Mouse (Mus musculus): ENCODE measurements at regions not wholly inside any gene's neighbourhood (a gene's known extent, or its start where the extent isn't known, plus 50 kb on each side); places are given as distances from the start of the nearest gene placed in this dataset.
A peak's percentile ranks its signal among the peaks of the same experiment; 100 is the strongest.

DNA sequence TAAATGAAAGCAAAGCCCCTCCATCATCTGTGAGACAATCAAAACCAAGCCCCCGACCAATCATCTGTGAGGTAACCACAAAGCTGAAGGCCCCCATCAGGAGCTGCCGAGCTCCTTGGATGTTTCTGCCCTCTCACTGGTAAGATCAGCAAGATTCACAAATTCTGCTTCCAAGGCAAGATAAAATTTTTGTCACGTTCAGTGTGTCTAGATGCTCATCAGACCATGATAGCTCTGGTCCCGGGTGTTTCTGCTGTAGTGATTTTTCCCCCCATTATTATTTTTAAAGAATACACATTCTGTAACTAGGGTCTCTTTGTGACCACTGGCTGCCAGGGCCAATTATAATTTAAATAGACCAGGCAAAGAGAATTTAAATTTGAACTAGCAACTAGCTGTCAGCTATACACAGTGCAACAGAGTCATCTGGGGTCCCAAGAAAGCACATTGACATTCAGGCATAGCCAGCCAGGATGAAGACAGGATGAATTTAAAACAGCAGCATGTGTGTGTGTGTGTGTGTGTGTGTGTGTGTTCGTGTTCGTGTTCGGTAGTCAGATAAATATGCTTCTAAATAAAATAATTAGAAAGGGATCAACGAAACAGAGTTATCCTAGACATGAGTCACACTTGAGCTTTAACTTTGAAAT lies 83.4 kb upstream of the Ankrd50 start:
- Histone ChIP-seq H3K27ac (ENCODE audit: low read depth, low read length) (peak overlapping the region; percentile 56), H3K9me3 (ENCODE audit: control insufficient read depth, low read length) (no peaks in the 10 kb centered on the region), H3K27me3 (ENCODE audit: control insufficient read depth, insufficient read depth, low read length) (no peaks in the 10 kb centered on the region), H3K9ac (ENCODE audit: low read depth, low read length) (no peak overlapping the region), H3K4me1 (replicated peaks; ENCODE audit: control insufficient read depth, insufficient read depth, low read length) (0 out of 2 replicates have a peak, but pooled peaks cover 4% of the 10 kb centered on the region), H3K36me3 (ENCODE audit: control insufficient read depth, insufficient read depth, low read length) (no peaks in the 10 kb centered on the region), H3K4me3 (ENCODE audit: low read depth, low read length) (no peak overlapping the region), H3K4me2 (replicated peaks; ENCODE audit: low read depth, low read length) (no peak overlapping the region)
- ATAC-seq (ENCODE audit: low FRiP score) (peak; percentile 94), DNase-seq (ENCODE audit: low spot score) (peak; percentile 54)
- WGBS: 43% methylated on average over 8 of the region's 8 CpGs

- no peaks in the 10 kb centered on the region for H3K36me3 ChIP-seq (ENCODE audit: control insufficient read depth, insufficient read depth, low read length)
- H3K4me2 ChIP-seq (replicated peaks; ENCODE audit: low read depth, low read length): no peak overlapping the region
- no peak overlapping the region for H3K9ac ChIP-seq (ENCODE audit: low read depth, low read length)
- DNase-seq (ENCODE audit: low spot score) (no peak), ATAC-seq (ENCODE audit: low FRiP score) (no peak)
- H3K4me3 ChIP-seq (ENCODE audit: low read depth, low read length): no peak overlapping the region
- H3K4me1 ChIP-seq (replicated peaks; ENCODE audit: control insufficient read depth, insufficient read depth, low read length): 0 out of 2 replicates have a peak, but pooled peaks cover 4% of the 10 kb centered on the region
- no peak overlapping the region for H3K27ac ChIP-seq (ENCODE audit: low read depth, low read length)
- WGBS: 95% methylated on average over 2 of the region's 2 CpGs
- no peaks in the 10 kb centered on the region for H3K9me3 ChIP-seq (ENCODE audit: control insufficient read depth, low read length)
- no peaks in the 10 kb centered on the region for H3K27me3 ChIP-seq (ENCODE audit: control insufficient read depth, insufficient read depth, low read length)
Observed at GRCm38 (mm10) chr3:38566576-38566975, 81.9 kb upstream of the Ankrd50 start.

GRCm38 (mm10) chr3:38564844-38565243 lies 80.2 kb upstream of the Ankrd50 start:
- Histone ChIP-seq H3K36me3 (ENCODE audit: control insufficient read depth, insufficient read depth, low read length) (no peaks in the 10 kb centered on the region), H3K4me2 (replicated peaks; ENCODE audit: low read depth, low read length) (no peak overlapping the region), H3K4me3 (ENCODE audit: low read depth, low read length) (no peak overlapping the region), H3K9ac (ENCODE audit: low read depth, low read length) (no peak overlapping the region), H3K27ac (ENCODE audit: low read depth, low read length) (no peak overlapping the region), H3K4me1 (replicated peaks; ENCODE audit: control insufficient read depth, insufficient read depth, low read length) (0 out of 2 replicates have a peak, but pooled peaks cover 4% of the 10 kb centered on the region), H3K9me3 (ENCODE audit: control insufficient read depth, low read length) (no peaks in the 10 kb centered on the region), H3K27me3 (ENCODE audit: control insufficient read depth, insufficient read depth, low read length) (no peaks in the 10 kb centered on the region)
- ATAC-seq (ENCODE audit: low FRiP score): no peak
- no peak for DNase-seq (ENCODE audit: low spot score)
- 29% methylated on average over 2 of the region's 2 CpGs for WGBS

GRCm38 (mm10) chr3:38564364-38564763 lies 79.7 kb upstream of the Ankrd50 start:
- Histone ChIP-seq H3K27me3 (ENCODE audit: control insufficient read depth, insufficient read depth, low read length) (no peaks in the 10 kb centered on the region), H3K4me2 (replicated peaks; ENCODE audit: low read depth, low read length) (no peak overlapping the region), H3K4me3 (ENCODE audit: low read depth, low read length) (no peak overlapping the region), H3K36me3 (ENCODE audit: control insufficient read depth, insufficient read depth, low read length) (no peaks in the 10 kb centered on the region), H3K4me1 (replicated peaks; ENCODE audit: control insufficient read depth, insufficient read depth, low read length) (0 out of 2 replicates have a peak, but pooled peaks cover 4% of the 10 kb centered on the region), H3K9me3 (ENCODE audit: control insufficient read depth, low read length) (no peaks in the 10 kb centered on the region), H3K27ac (ENCODE audit: low read depth, low read length) (no peak overlapping the region), H3K9ac (ENCODE audit: low read depth, low read length) (no peak overlapping the region)
- DNase-seq (ENCODE audit: low spot score) (no peak), ATAC-seq (ENCODE audit: low FRiP score) (no peak)
- WGBS: 22% methylated on average over 2 of the region's 2 CpGs

DNA sequence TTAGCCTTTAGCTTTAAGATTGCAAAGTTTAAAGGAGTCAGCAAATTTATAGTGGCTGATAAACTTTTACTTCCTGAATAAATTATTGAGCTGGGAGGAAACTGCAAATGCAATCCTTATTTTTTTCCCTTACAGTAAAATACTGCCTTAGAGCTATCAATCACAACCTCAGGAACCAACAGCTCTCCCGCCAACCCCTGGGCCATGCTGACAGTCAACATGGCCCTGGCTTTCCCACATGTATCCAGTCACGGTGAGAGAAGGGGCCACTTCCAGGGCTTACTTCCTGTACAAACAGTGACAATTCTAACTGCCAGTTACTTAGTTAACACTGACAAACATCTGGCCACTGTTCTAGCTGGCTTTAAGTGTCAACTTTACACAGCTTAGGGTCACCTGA lies 76.5 kb upstream of the Ankrd50 start:
- H3K4me1 ChIP-seq (replicated peaks; ENCODE audit: control insufficient read depth, insufficient read depth, low read length): no peaks in the 10 kb centered on the region
- no peaks in the 10 kb centered on the region for H3K9me3 ChIP-seq (ENCODE audit: control insufficient read depth, low read length)
- H3K27me3 ChIP-seq (ENCODE audit: control insufficient read depth, insufficient read depth, low read length): no peaks in the 10 kb centered on the region
- WGBS: 61% methylated on average over 2 of the region's 2 CpGs
- no peak overlapping the region for H3K9ac ChIP-seq (ENCODE audit: low read depth, low read length)
- H3K4me2 ChIP-seq (replicated peaks; ENCODE audit: low read depth, low read length): no peak overlapping the region
- ATAC-seq (ENCODE audit: low FRiP score) (no peak), DNase-seq (ENCODE audit: low spot score) (no peak)
- H3K36me3 ChIP-seq (ENCODE audit: control insufficient read depth, insufficient read depth, low read length): no peaks in the 10 kb centered on the region
- no peak overlapping the region for H3K27ac ChIP-seq (ENCODE audit: low read depth, low read length)
- no peak overlapping the region for H3K4me3 ChIP-seq (ENCODE audit: low read depth, low read length)

DNA sequence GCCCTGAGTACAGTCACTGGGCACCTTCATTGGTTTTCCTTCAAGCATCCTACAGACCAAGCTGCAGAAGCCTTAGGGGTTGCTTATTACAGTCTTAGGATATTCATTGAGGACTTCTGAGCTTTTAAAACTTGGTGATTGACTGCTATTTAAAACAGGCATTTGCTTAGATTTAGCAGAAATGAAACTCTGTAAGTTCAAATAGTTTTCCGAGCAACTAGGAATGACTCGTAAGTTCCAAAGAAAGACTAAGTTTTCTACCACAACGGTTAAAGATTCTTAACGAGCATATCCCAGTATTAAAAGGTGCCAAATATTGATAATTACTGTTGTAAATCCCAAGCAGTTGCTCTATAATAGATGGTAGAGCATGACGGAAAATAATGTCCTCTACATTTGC lies 71.3 kb upstream of the Ankrd50 start:
- Histone ChIP-seq H3K27me3 (ENCODE audit: control insufficient read depth, insufficient read depth, low read length) (no peaks in the 10 kb centered on the region), H3K36me3 (ENCODE audit: control insufficient read depth, insufficient read depth, low read length) (no peaks in the 10 kb centered on the region), H3K4me3 (ENCODE audit: low read depth, low read length) (no peak overlapping the region), H3K9me3 (ENCODE audit: control insufficient read depth, low read length) (no peaks in the 10 kb centered on the region), H3K27ac (ENCODE audit: low read depth, low read length) (no peak overlapping the region), H3K4me1 (replicated peaks; ENCODE audit: control insufficient read depth, insufficient read depth, low read length) (no peaks in the 10 kb centered on the region; the same call in 1 of the 2 replicates), H3K4me2 (replicated peaks; ENCODE audit: low read depth, low read length) (no peak overlapping the region), H3K9ac (ENCODE audit: low read depth, low read length) (no peak overlapping the region)
- ATAC-seq (ENCODE audit: low FRiP score): no peak
- no peak for DNase-seq (ENCODE audit: low spot score)
- 97% methylated on average over 5 of the region's 5 CpGs for WGBS

- no peak overlapping the region for H3K4me2 ChIP-seq (replicated peaks; ENCODE audit: low read depth, low read length)
- no peaks in the 10 kb centered on the region for H3K36me3 ChIP-seq (ENCODE audit: control insufficient read depth, insufficient read depth, low read length)
- peak overlapping the region; percentile 63; the same call in 1 of the 2 replicates for H3K27ac ChIP-seq (ENCODE audit: low read depth, low read length)
- H3K9ac ChIP-seq (ENCODE audit: low read depth, low read length): no peak overlapping the region
- DNase-seq (ENCODE audit: low spot score): peak; percentile 64
- H3K27me3 ChIP-seq (ENCODE audit: control insufficient read depth, insufficient read depth, low read length): no peaks in the 10 kb centered on the region
- peak; percentile 91 for ATAC-seq (ENCODE audit: low FRiP score)
- WGBS: 31% methylated on average over 4 of the region's 4 CpGs
- H3K4me1 ChIP-seq (replicated peaks; ENCODE audit: control insufficient read depth, insufficient read depth, low read length): no peaks in the 10 kb centered on the region; the same call in 1 of the 2 replicates
- H3K9me3 ChIP-seq (ENCODE audit: control insufficient read depth, low read length): no peaks in the 10 kb centered on the region
- no peak overlapping the region for H3K4me3 ChIP-seq (ENCODE audit: low read depth, low read length)
Observed at GRCm38 (mm10) chr3:38553470-38554043, 68.9 kb upstream of the Ankrd50 start.

DNA sequence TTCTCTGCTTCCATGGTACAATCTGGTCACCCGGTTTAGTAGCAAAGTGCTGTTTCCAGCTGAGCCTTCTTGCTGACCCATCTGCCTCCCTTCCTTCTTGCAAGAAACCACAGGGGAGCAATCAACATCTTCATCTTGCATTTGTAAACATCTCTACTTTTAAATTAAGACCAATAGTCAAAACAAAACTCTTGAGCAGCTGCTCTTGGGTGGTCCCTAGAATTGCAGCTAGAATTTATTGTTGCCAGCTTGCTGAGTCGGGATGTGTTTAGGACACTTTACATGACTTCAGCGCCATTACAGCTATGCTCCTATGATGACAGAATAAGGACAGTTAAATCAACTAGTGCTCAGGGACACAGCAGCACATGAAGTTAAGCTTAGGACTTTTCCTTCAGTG lies 62.4 kb upstream of the Ankrd50 start:
- ATAC-seq (ENCODE audit: low FRiP score) (no peak), DNase-seq (ENCODE audit: low spot score) (no peak)
- Histone ChIP-seq H3K4me3 (ENCODE audit: low read depth, low read length) (no peak overlapping the region), H3K4me1 (replicated peaks; ENCODE audit: control insufficient read depth, insufficient read depth, low read length) (no peaks in the 10 kb centered on the region), H3K9ac (ENCODE audit: low read depth, low read length) (no peak overlapping the region), H3K27ac (ENCODE audit: low read depth, low read length) (no peak overlapping the region), H3K36me3 (ENCODE audit: control insufficient read depth, insufficient read depth, low read length) (no peaks in the 10 kb centered on the region), H3K9me3 (ENCODE audit: control insufficient read depth, low read length) (no peaks in the 10 kb centered on the region), H3K27me3 (ENCODE audit: control insufficient read depth, insufficient read depth, low read length) (no peaks in the 10 kb centered on the region), H3K4me2 (replicated peaks; ENCODE audit: low read depth, low read length) (no peak overlapping the region)
- WGBS: 68% methylated on average over 3 of the region's 3 CpGs

DNA sequence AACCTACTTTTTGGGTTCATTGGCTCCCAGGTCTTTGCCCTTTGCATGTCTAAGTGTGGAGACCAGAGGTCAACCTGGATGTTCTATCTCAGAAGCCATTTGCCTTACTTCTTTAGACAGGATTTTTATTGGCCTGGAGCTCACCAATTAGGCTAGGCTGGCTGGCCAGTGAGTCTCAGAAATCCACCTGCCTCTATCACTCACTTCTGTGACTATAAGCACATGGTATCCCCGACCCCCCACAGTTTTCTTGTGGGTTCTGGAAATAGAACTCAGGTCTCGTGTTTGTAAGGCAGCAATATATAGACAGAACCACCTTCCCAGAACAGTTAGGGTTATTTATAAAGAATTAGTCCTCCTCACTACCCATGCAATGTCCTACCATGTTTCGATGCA lies 60.9 kb upstream of the Ankrd50 start:
- Histone ChIP-seq H3K27me3 (ENCODE audit: control insufficient read depth, insufficient read depth, low read length) (no peaks in the 10 kb centered on the region), H3K36me3 (ENCODE audit: control insufficient read depth, insufficient read depth, low read length) (no peaks in the 10 kb centered on the region), H3K4me3 (ENCODE audit: low read depth, low read length) (no peak overlapping the region), H3K9me3 (ENCODE audit: control insufficient read depth, low read length) (no peaks in the 10 kb centered on the region), H3K27ac (ENCODE audit: low read depth, low read length) (no peak overlapping the region), H3K4me1 (replicated peaks; ENCODE audit: control insufficient read depth, insufficient read depth, low read length) (no peaks in the 10 kb centered on the region), H3K9ac (ENCODE audit: low read depth, low read length) (no peak overlapping the region), H3K4me2 (replicated peaks; ENCODE audit: low read depth, low read length) (no peak overlapping the region)
- 83% methylated on average over 3 of the region's 3 CpGs for WGBS
- ATAC-seq (ENCODE audit: low FRiP score) (no peak), DNase-seq (ENCODE audit: low spot score) (no peak)

Data from hindbrain, embryonic 11.5 days (tissue).